Mouse (Mus musculus): ENCODE data around the gene Snapc4.

The Snapc4 gene

DNA sequence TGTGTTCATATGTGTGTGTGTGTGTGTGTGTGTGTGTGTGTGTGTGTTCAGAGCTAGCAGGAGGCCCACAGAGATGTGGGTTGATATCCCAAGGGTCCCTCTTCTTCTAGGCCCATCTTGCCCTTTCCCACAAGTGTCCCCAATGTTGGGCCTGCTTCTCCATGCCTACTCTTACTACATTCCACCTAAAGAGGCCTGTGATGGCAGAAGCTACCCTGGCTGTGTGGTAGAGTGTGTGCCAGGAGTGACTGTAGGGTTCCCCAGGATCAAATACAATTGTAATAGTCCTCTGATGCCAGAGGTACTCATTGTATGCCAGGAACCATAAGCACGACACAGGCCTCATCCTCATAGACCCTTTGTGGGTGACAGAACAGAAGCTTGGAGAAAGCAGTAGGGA lies 67.1 kb downstream of the Snapc4 start:
- no peak for DNase-seq

DNA sequence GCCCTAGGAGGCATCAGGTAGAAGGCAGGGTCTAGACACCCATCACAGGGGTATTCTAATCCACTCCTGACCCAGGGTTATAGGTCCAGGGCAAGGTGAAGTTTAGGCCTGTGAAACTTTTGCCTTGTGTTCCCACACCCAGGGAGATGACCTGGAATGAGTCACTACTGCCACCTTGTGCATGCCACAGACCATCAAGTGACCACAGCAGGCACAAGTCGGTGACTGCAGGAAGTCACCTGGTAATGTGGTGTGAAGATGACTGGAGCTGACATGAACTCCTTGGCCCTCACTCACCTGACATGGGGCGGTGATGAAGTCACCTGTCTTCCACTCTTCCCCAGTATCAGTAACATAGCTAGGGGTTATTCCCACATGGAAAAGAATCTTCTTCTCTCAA lies 67.6 kb downstream of the Snapc4 start:
- no peak for DNase-seq

Data from layer of hippocampus, adult 9-11 months (tissue).